Mouse (Mus musculus): ENCODE measurements around the gene B9d2. TPM values are rescaled to one million over a fixed set of nuclear protein-coding genes. Genes with fewer than 3 reads are reported as not detected.
A peak's percentile ranks its signal among the peaks of the same experiment; 100 is the strongest.

B9d2 gene
- polyA plus RNA-seq, 1 experiment from 2014 or later: 26.8 TPM

- ATAC-seq (ENCODE audit: borderline replicate concordance, extremely low read depth, low FRiP score, low TSS enrichment): no peak
- Histone ChIP-seq H3K4me2 (peak overlapping the region; percentile 55; the same call in 1 of the 2 replicates), H3K4me3 (peak overlapping the region; percentile 25; the same call in 1 of the 2 replicates)
These were observed 5.2 kb upstream of the B9d2 start for GRCm38 (mm10) chr7:25675405-25675804.

GRCm38 (mm10) chr7:25676085-25676781 is 4.3 kb upstream of the B9d2 start:
- ATAC-seq (ENCODE audit: borderline replicate concordance, extremely low read depth, low FRiP score, low TSS enrichment): peak; percentile 26; the same call in 1 of the 2 replicates
- Histone ChIP-seq H3K4me1 (peaks cover 29% of the 10 kb centered on the region), H3K9ac (no peak overlapping the region), H3K9me3 (no peaks in the 10 kb centered on the region), H3K4me3 (no peak overlapping the region), H3K27me3 (peaks cover 35% of the 10 kb centered on the region), H3K4me2 (peak overlapping the region; percentile 3; the same call in 1 of the 2 replicates), H3K36me3 (no peaks in the 10 kb centered on the region), H3K27ac (peak overlapping the region; percentile 34)
- WGBS: 30% methylated on average over 15 of the region's 15 CpGs

More at GRCm38 (mm10) chr7:25675405-25675804, 5.2 kb upstream of the B9d2 start:
- H3K27me3 ChIP-seq: peaks cover 35% of the 10 kb centered on the region
- peaks cover 26% of the 10 kb centered on the region for H3K4me1 ChIP-seq
- H3K36me3 ChIP-seq: no peaks in the 10 kb centered on the region
- no peaks in the 10 kb centered on the region for H3K9me3 ChIP-seq
- no peak overlapping the region for H3K9ac ChIP-seq
- 51% methylated on average over 6 of the region's 6 CpGs for WGBS
- no peak overlapping the region for H3K27ac ChIP-seq

- peaks cover 35% of the 10 kb centered on the region for H3K27me3 ChIP-seq
- H3K9me3 ChIP-seq: no peaks in the 10 kb centered on the region
- H3K4me1 ChIP-seq: peaks cover 32% of the 10 kb centered on the region
These were observed 3.6 kb upstream of the B9d2 start for GRCm38 (mm10) chr7:25677013-25677412.

GRCm38 (mm10) chr7:25679971-25680370 is 609 bp upstream of the B9d2 start:
- H3K9ac ChIP-seq: no peak overlapping the region
- H3K27me3 ChIP-seq: peaks cover 15% of the 10 kb centered on the region
- H3K4me3 ChIP-seq: peak overlapping the region; percentile 54
- peaks cover 27% of the 10 kb centered on the region for H3K4me1 ChIP-seq
- H3K9me3 ChIP-seq: no peaks in the 10 kb centered on the region
- 2% methylated on average over 6 of the region's 6 CpGs for WGBS
- H3K27ac ChIP-seq: peak overlapping the region; percentile 86
- ATAC-seq (ENCODE audit: borderline replicate concordance, extremely low read depth, low FRiP score, low TSS enrichment): no peak
- H3K4me2 ChIP-seq: peak overlapping the region; percentile 57
- H3K36me3 ChIP-seq: no peaks in the 10 kb centered on the region

More at GRCm38 (mm10) chr7:25677013-25677412, 3.6 kb upstream of the B9d2 start:
- H3K4me2 ChIP-seq: no peak overlapping the region
- no peak overlapping the region for H3K4me3 ChIP-seq
- peak overlapping the region; percentile 32; the same call in 1 of the 2 replicates for H3K27ac ChIP-seq
- ATAC-seq (ENCODE audit: borderline replicate concordance, extremely low read depth, low FRiP score, low TSS enrichment): no peak
- H3K36me3 ChIP-seq: no peaks in the 10 kb centered on the region
- no peak overlapping the region for H3K9ac ChIP-seq
- WGBS: 88% methylated on average over 7 of the region's 7 CpGs

GRCm38 (mm10) chr7:25681341-25682231 is 1.0 kb downstream of the B9d2 start:
- H3K9ac ChIP-seq: no peak overlapping the region
- peak overlapping the region; percentile 54 for H3K4me3 ChIP-seq
- no peak for ATAC-seq (ENCODE audit: borderline replicate concordance, extremely low read depth, low FRiP score, low TSS enrichment)
- no peaks in the 10 kb centered on the region for H3K9me3 ChIP-seq
- H3K27ac ChIP-seq: no peak overlapping the region
- H3K27me3 ChIP-seq: peaks cover 7% of the 10 kb centered on the region; the same call in 1 of the 2 replicates
- WGBS: 56% methylated on average over 15 of the region's 15 CpGs
- H3K4me2 ChIP-seq: peak overlapping the region; percentile 57; the same call in 1 of the 2 replicates
- peaks cover 24% of the 10 kb centered on the region for H3K4me1 ChIP-seq
- H3K36me3 ChIP-seq: no peaks in the 10 kb centered on the region

- no peaks in the 10 kb centered on the region for H3K36me3 ChIP-seq
- H3K9ac ChIP-seq: no peak overlapping the region
- H3K27ac ChIP-seq: no peak overlapping the region
- H3K4me2 ChIP-seq: no peak overlapping the region
- H3K9me3 ChIP-seq: no peaks in the 10 kb centered on the region
- H3K4me3 ChIP-seq: no peak overlapping the region
- peaks cover 34% of the 10 kb centered on the region for H3K4me1 ChIP-seq
- H3K27me3 ChIP-seq: peaks cover 14% of the 10 kb centered on the region
- 40% methylated on average over 7 of the region's 7 CpGs for WGBS
- no peak for ATAC-seq (ENCODE audit: borderline replicate concordance, extremely low read depth, low FRiP score, low TSS enrichment)
These were observed 3.0 kb downstream of the B9d2 start for GRCm38 (mm10) chr7:25683474-25684180.

- Histone ChIP-seq H3K27me3 (peaks cover 17% of the 10 kb centered on the region), H3K9me3 (no peaks in the 10 kb centered on the region), H3K9ac (no peak overlapping the region), H3K4me1 (peaks cover 43% of the 10 kb centered on the region), H3K36me3 (no peaks in the 10 kb centered on the region), H3K27ac (no peak overlapping the region), H3K4me3 (no peak overlapping the region), H3K4me2 (no peak overlapping the region)
- no peak for ATAC-seq (ENCODE audit: borderline replicate concordance, extremely low read depth, low FRiP score, low TSS enrichment)
- WGBS: 84% methylated on average over 6 of the region's 6 CpGs
These were observed 4.1 kb downstream of the B9d2 start for GRCm38 (mm10) chr7:25684659-25685058.

GRCm38 (mm10) chr7:25685926-25686470 is 5.4 kb downstream of the B9d2 start:
- WGBS: 66% methylated on average over 21 of the region's 21 CpGs
- Histone ChIP-seq H3K4me3 (peak overlapping the region; percentile 72), H3K9ac (peak overlapping the region; percentile 69; the same call in 1 of the 2 replicates), H3K27me3 (peaks cover 26% of the 10 kb centered on the region), H3K4me2 (peak overlapping the region; percentile 95), H3K9me3 (no peaks in the 10 kb centered on the region), H3K36me3 (no peaks in the 10 kb centered on the region), H3K27ac (no peak overlapping the region), H3K4me1 (peaks cover 40% of the 10 kb centered on the region)
- no peak for ATAC-seq (ENCODE audit: borderline replicate concordance, extremely low read depth, low FRiP score, low TSS enrichment)

GRCm38 (mm10) chr7:25686680-25687531 is 6.3 kb downstream of the B9d2 start, which contains the start of gene Tgfb1:
Gene Tgfb1, plus strand, starts transcription at chr7:25687002.
- H3K9ac ChIP-seq: peak within 1 kb of the TSS; percentile 69
- under 1% methylated on average over 48 of the region's 69 CpGs for WGBS
- ATAC-seq (ENCODE audit: borderline replicate concordance, extremely low read depth, low FRiP score, low TSS enrichment): peak; percentile 66

GRCm38 (mm10) chr7:25687811-25688401 is 7.3 kb downstream of the B9d2 start:
- Histone ChIP-seq H3K27ac (peak overlapping the region; percentile 92), H3K9me3 (no peaks in the 10 kb centered on the region), H3K4me3 (peak overlapping the region; percentile 72), H3K27me3 (peaks cover 26% of the 10 kb centered on the region), H3K4me2 (peak overlapping the region; percentile 95), H3K36me3 (no peaks in the 10 kb centered on the region), H3K9ac (peak overlapping the region; percentile 69), H3K4me1 (peaks cover 35% of the 10 kb centered on the region)
- WGBS: 1% methylated on average over 47 of the region's 47 CpGs
- no peak for ATAC-seq (ENCODE audit: borderline replicate concordance, extremely low read depth, low FRiP score, low TSS enrichment)

More at GRCm38 (mm10) chr7:25686680-25687531, 6.3 kb downstream of the B9d2 start, which contains the start of gene Tgfb1:
- Histone ChIP-seq H3K9me3 (no peaks in the 10 kb centered on the region), H3K27ac (peak within 1 kb of the TSS; percentile 92), H3K36me3 (no peaks in the 10 kb centered on the region), H3K4me3 (peak within 1 kb of the TSS; percentile 72), H3K4me1 (peaks cover 35% of the 10 kb centered on the region), H3K4me2 (peak within 1 kb of the TSS; percentile 95), H3K27me3 (peaks cover 26% of the 10 kb centered on the region)
